Mouse (Mus musculus) spleen, adult 2 months (tissue): Measurements from ENCODE around the gene Gm45799.

Source experiments
- CTCF ChIP-seq: fragments of 200-500 bp; IDR thresholded peaks from 2 replicates; pipeline ENCODE4 v1.5.1; 2011; ENCODE audit warnings: mild to moderate bottlenecking, inconsistent platforms; ENCODE audit not compliant: insufficient read depth, insufficient read length, insufficient replicate concordance; ENCODE audit errors: extremely low read depth
- POLR2A ChIP-seq: fragments of 200-500 bp; IDR thresholded peaks from 2 replicates; pipeline ENCODE4 v1.6.1; 2011; ENCODE audit warnings: low read depth, low read length, inconsistent platforms

DNA sequence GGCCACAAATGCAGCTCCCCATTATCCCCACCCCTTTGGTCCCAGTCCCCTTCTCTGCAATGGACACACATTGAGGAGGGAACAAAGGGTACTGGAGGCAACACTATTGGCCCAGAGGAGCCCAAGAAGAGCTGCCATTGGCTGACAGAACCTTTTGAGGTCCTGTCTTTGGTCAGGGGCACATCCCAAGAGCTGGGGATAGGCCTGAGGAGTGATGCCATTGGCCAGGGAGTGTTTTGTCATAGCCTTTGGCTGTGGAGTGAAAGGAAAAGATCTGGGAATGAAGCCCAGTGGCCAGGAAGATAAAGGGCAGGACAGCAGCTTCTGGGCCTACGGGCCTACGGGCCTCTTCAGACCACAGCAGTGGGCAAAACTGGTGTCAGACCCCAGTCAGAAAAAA lies 4.6 kb upstream of the Gm45799 start:
- TF ChIP-seq CTCF (no peak), POLR2A (no peak)
